Mouse (Mus musculus): Measurements from ENCODE around the gene Rbp7. TPM values are rescaled to one million over a fixed set of nuclear protein-coding genes. Genes with fewer than 3 reads are reported as not detected.
A peak's percentile ranks its signal among the peaks of the same experiment; 100 is the strongest.

Rbp7 gene
- polyA plus RNA-seq (2014; fragmentation: Nextera tagmentation; extraction: Ambion mirVana), result not detected in 2 replicates

- H3K27ac ChIP-seq (ENCODE audit: low read depth, low read length), result no peak within 1 kb of the TSS
- H3K9me3 ChIP-seq (ENCODE audit: control insufficient read depth, low read length), result no peaks in the 10 kb centered on the region
- WGBS, result 57% methylated on average over 8 of the region's 8 CpGs
- no peak within 1 kb of the TSS for H3K4me3 ChIP-seq (ENCODE audit: low read depth, low read length)
- H3K27me3 ChIP-seq (ENCODE audit: control insufficient read depth, insufficient read depth, low read length), result no peaks in the 10 kb centered on the region
- no peak within 1 kb of the TSS for H3K4me2 ChIP-seq (ENCODE audit: low read depth, low read length)
- no peaks in the 10 kb centered on the region for H3K36me3 ChIP-seq (ENCODE audit: control insufficient read depth, insufficient read depth, low read length)
- H3K9ac ChIP-seq (replicated peaks; ENCODE audit: low read depth, low read length), result no peak within 1 kb of the TSS
- no peak for ATAC-seq (ENCODE audit: low read depth)
- H3K4me1 ChIP-seq (ENCODE audit: control insufficient read depth, insufficient read depth, low read length), result no peaks in the 10 kb centered on the region
Measured at GRCm38 (mm10) chr4:149454879-149455278, at the start of gene Rbp7. Gene Rbp7 (minus strand): TSS chr4:149454978.

DNA sequence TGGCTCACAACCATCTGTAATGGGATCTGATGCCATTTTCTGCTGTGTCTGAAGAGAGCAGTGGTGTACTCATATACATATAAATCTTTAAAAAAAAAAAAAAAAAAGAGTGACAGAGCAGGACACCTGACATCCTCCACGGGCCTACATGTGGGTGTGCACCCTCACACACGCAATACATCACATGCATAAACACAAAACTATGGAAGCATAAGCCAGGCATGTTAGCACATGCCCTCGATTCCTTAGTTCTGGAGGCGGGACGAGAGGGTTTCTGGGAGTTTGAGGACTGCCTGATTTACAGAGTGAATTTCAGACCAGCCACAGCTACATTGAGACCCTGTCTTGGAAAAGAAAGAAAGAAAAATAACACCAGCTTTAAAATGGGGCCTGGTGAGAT lies 49.6 kb upstream of the Rbp7 start:
- no peaks in the 10 kb centered on the region for H3K4me1 ChIP-seq (ENCODE audit: control insufficient read depth, insufficient read depth, low read length)
- no peak overlapping the region for H3K27ac ChIP-seq (ENCODE audit: low read depth, low read length)
- H3K4me3 ChIP-seq (ENCODE audit: low read depth, low read length), result no peak overlapping the region
- 79% methylated on average over 5 of the region's 5 CpGs for WGBS
- peaks cover 8% of the 10 kb centered on the region; the same call in 1 of the 2 replicates for H3K36me3 ChIP-seq (ENCODE audit: control insufficient read depth, insufficient read depth, low read length)
- no peaks in the 10 kb centered on the region for H3K27me3 ChIP-seq (ENCODE audit: control insufficient read depth, insufficient read depth, low read length)
- H3K4me2 ChIP-seq (ENCODE audit: low read depth, low read length), result no peak overlapping the region
- H3K9me3 ChIP-seq (ENCODE audit: control insufficient read depth, low read length), result no peaks in the 10 kb centered on the region
- no peak for ATAC-seq (ENCODE audit: low read depth)
- H3K9ac ChIP-seq (replicated peaks; ENCODE audit: low read depth, low read length), result no peak overlapping the region

DNA sequence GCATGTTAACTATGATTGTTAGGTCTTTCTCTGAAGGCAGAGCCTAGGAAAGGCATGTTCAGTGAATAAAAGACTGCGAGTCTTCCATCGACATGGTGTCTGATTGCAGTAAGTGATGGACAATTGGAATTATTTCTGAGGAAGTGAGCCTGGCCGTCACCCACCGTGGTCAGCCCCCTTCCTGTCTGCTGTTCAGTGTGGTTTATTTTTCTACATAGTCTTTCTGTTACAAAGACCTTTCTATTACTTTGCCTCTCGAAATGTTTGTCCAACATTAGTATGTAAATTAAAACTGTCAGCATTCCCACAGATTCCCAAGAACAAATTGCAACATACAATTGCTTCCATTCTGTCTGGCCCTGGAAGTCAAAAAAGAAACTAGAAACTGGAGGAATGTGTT lies 45.0 kb upstream of the Rbp7 start:
- Histone ChIP-seq H3K36me3 (ENCODE audit: control insufficient read depth, insufficient read depth, low read length) (peaks cover 22% of the 10 kb centered on the region), H3K27me3 (ENCODE audit: control insufficient read depth, insufficient read depth, low read length) (no peaks in the 10 kb centered on the region), H3K9me3 (ENCODE audit: control insufficient read depth, low read length) (no peaks in the 10 kb centered on the region), H3K27ac (ENCODE audit: low read depth, low read length) (no peak overlapping the region), H3K9ac (replicated peaks; ENCODE audit: low read depth, low read length) (no peak overlapping the region), H3K4me2 (ENCODE audit: low read depth, low read length) (no peak overlapping the region), H3K4me1 (ENCODE audit: control insufficient read depth, insufficient read depth, low read length) (no peaks in the 10 kb centered on the region), H3K4me3 (ENCODE audit: low read depth, low read length) (no peak overlapping the region)
- ATAC-seq (ENCODE audit: low read depth), result no peak
- 76% methylated on average over 5 of the region's 5 CpGs for WGBS

DNA sequence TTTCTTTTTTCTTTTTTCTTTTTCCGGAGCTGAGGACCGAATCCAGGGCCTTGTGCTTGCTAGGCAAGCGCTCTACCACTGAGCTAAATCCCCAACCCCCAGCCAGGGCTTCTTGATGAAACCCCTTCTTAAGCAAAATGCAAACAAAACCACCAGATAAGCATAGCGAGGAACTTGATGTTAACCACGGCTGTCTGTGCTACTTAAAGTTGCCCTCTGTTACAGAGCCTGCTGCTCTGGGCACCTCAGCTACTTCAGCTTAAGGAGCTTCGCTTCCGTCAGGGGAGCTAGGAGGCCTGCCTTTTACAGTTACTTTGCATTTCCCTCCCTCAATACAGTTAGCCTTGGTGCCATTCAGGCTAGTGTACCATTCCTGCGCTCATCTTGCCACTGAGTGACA lies 44.1 kb upstream of the Rbp7 start:
- Histone ChIP-seq H3K9me3 (ENCODE audit: control insufficient read depth, low read length) (no peaks in the 10 kb centered on the region), H3K4me3 (ENCODE audit: low read depth, low read length) (no peak overlapping the region), H3K9ac (replicated peaks; ENCODE audit: low read depth, low read length) (no peak overlapping the region), H3K4me1 (ENCODE audit: control insufficient read depth, insufficient read depth, low read length) (no peaks in the 10 kb centered on the region), H3K27me3 (ENCODE audit: control insufficient read depth, insufficient read depth, low read length) (no peaks in the 10 kb centered on the region), H3K4me2 (ENCODE audit: low read depth, low read length) (no peak overlapping the region), H3K27ac (ENCODE audit: low read depth, low read length) (no peak overlapping the region), H3K36me3 (ENCODE audit: control insufficient read depth, insufficient read depth, low read length) (peaks cover 30% of the 10 kb centered on the region)
- ATAC-seq (ENCODE audit: low read depth), result no peak
- WGBS, result 91% methylated on average over 8 of the region's 8 CpGs

DNA sequence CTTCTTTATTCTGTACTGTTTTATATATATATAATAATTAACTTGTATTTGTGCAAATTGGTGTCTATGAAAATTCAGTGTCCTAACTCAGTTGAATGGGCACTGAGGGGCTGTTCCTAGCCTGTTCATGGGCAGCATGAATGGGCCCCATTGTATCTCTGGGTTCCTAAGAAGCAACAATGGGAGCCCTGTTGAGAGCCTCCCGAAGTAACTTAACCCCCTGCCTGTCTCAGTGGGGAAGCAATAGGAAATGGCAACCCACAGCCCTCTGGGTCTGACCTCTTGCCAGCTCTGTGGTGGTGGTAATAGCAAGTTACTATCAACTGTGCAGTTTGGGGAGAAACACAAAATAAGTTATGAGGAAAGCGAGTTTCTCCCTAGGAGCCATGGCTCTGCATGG lies 41.8 kb upstream of the Rbp7 start:
- Histone ChIP-seq H3K9me3 (ENCODE audit: control insufficient read depth, low read length) (no peaks in the 10 kb centered on the region), H3K9ac (replicated peaks; ENCODE audit: low read depth, low read length) (no peak overlapping the region), H3K27ac (ENCODE audit: low read depth, low read length) (peak overlapping the region; percentile 46; the same call in 1 of the 2 replicates), H3K4me3 (ENCODE audit: low read depth, low read length) (no peak overlapping the region), H3K4me2 (ENCODE audit: low read depth, low read length) (no peak overlapping the region), H3K36me3 (ENCODE audit: control insufficient read depth, insufficient read depth, low read length) (peaks cover 39% of the 10 kb centered on the region), H3K4me1 (ENCODE audit: control insufficient read depth, insufficient read depth, low read length) (no peaks in the 10 kb centered on the region), H3K27me3 (ENCODE audit: control insufficient read depth, insufficient read depth, low read length) (no peaks in the 10 kb centered on the region)
- ATAC-seq (ENCODE audit: low read depth), result peak; percentile 58; the same call in 1 of the 2 replicates
- 5% methylated on average over 2 of the region's 2 CpGs for WGBS

- 0 out of 2 replicates have a peak, but pooled peaks cover 2% of the 10 kb centered on the region for H3K4me1 ChIP-seq (ENCODE audit: control insufficient read depth, insufficient read depth, low read length)
- H3K9ac ChIP-seq (replicated peaks; ENCODE audit: low read depth, low read length), result no peak overlapping the region
- 98% methylated on average over 3 of the region's 3 CpGs for WGBS
Measured at GRCm38 (mm10) chr4:149491151-149491550, 36.4 kb upstream of the Rbp7 start.

GRCm38 (mm10) chr4:149489415-149490240 lies 34.9 kb upstream of the Rbp7 start:
- 97% methylated on average over 14 of the region's 14 CpGs for WGBS
- no peak for ATAC-seq (ENCODE audit: low read depth)
- H3K36me3 ChIP-seq (ENCODE audit: control insufficient read depth, insufficient read depth, low read length), result peaks cover 51% of the 10 kb centered on the region
- no peaks in the 10 kb centered on the region for H3K9me3 ChIP-seq (ENCODE audit: control insufficient read depth, low read length)
- H3K27me3 ChIP-seq (ENCODE audit: control insufficient read depth, insufficient read depth, low read length), result no peaks in the 10 kb centered on the region; the same call in 1 of the 2 replicates
- peaks cover 6% of the 10 kb centered on the region for H3K4me1 ChIP-seq (ENCODE audit: control insufficient read depth, insufficient read depth, low read length)
- no peak overlapping the region for H3K4me3 ChIP-seq (ENCODE audit: low read depth, low read length)
- H3K27ac ChIP-seq (ENCODE audit: low read depth, low read length), result no peak overlapping the region
- H3K4me2 ChIP-seq (ENCODE audit: low read depth, low read length), result no peak overlapping the region
- no peak overlapping the region for H3K9ac ChIP-seq (replicated peaks; ENCODE audit: low read depth, low read length)

More at GRCm38 (mm10) chr4:149491151-149491550, 36.4 kb upstream of the Rbp7 start:
- H3K4me3 ChIP-seq (ENCODE audit: low read depth, low read length), result no peak overlapping the region
- no peaks in the 10 kb centered on the region for H3K27me3 ChIP-seq (ENCODE audit: control insufficient read depth, insufficient read depth, low read length)
- ATAC-seq (ENCODE audit: low read depth), result no peak
- no peak overlapping the region for H3K4me2 ChIP-seq (ENCODE audit: low read depth, low read length)
- no peaks in the 10 kb centered on the region for H3K9me3 ChIP-seq (ENCODE audit: control insufficient read depth, low read length)
- peaks cover 57% of the 10 kb centered on the region for H3K36me3 ChIP-seq (ENCODE audit: control insufficient read depth, insufficient read depth, low read length)
- H3K27ac ChIP-seq (ENCODE audit: low read depth, low read length), result no peak overlapping the region

GRCm38 (mm10) chr4:149487729-149488128 lies 33.0 kb upstream of the Rbp7 start:
- H3K27me3 ChIP-seq (ENCODE audit: control insufficient read depth, insufficient read depth, low read length), result no peaks in the 10 kb centered on the region; the same call in 1 of the 2 replicates
- no peak overlapping the region for H3K4me3 ChIP-seq (ENCODE audit: low read depth, low read length)
- H3K36me3 ChIP-seq (ENCODE audit: control insufficient read depth, insufficient read depth, low read length), result peaks cover 36% of the 10 kb centered on the region
- no peak overlapping the region for H3K27ac ChIP-seq (ENCODE audit: low read depth, low read length)
- WGBS, result 96% methylated on average over 12 of the region's 12 CpGs
- H3K9ac ChIP-seq (replicated peaks; ENCODE audit: low read depth, low read length), result no peak overlapping the region
- peaks cover 9% of the 10 kb centered on the region for H3K4me1 ChIP-seq (ENCODE audit: control insufficient read depth, insufficient read depth, low read length)
- no peak for ATAC-seq (ENCODE audit: low read depth)
- no peak overlapping the region for H3K4me2 ChIP-seq (ENCODE audit: low read depth, low read length)
- H3K9me3 ChIP-seq (ENCODE audit: control insufficient read depth, low read length), result no peaks in the 10 kb centered on the region

DNA sequence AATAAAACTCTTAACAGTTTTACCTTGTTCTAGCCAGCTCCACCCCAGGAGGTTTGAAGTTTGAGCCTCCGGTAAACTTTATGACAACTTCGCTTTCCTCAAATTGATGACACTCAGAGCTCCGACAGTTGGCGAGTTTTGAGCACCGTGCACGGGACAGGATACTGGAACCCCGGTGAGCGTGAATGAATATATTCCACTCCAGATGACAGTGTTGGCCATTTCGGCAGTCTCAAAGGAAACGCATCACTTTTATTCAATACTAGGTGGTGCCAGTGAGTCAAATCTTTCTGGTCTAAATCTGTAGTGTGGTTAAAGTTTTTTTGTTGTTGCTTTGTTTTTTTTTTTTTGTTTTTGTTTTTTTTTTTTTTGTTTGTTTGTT lies 31.0 kb upstream of the Rbp7 start:
- ATAC-seq (ENCODE audit: low read depth), result no peak
- peaks cover 29% of the 10 kb centered on the region for H3K36me3 ChIP-seq (ENCODE audit: control insufficient read depth, insufficient read depth, low read length)
- peak overlapping the region; percentile 60; the same call in 1 of the 2 replicates for H3K27ac ChIP-seq (ENCODE audit: low read depth, low read length)
- peak overlapping the region; percentile 94 for H3K4me2 ChIP-seq (ENCODE audit: low read depth, low read length)
- H3K9ac ChIP-seq (replicated peaks; ENCODE audit: low read depth, low read length), result peak overlapping the region; percentile 63
- no peaks in the 10 kb centered on the region; the same call in 1 of the 2 replicates for H3K27me3 ChIP-seq (ENCODE audit: control insufficient read depth, insufficient read depth, low read length)
- no peaks in the 10 kb centered on the region for H3K9me3 ChIP-seq (ENCODE audit: control insufficient read depth, low read length)
- peaks cover 9% of the 10 kb centered on the region for H3K4me1 ChIP-seq (ENCODE audit: control insufficient read depth, insufficient read depth, low read length)
- peak overlapping the region; percentile 67 for H3K4me3 ChIP-seq (ENCODE audit: low read depth, low read length)
- WGBS, result 1% methylated on average over 10 of the region's 10 CpGs

All from neural tube, embryonic 14.5 days (tissue).